Mouse (Mus musculus) heart, adult 8-10 months (tissue): ENCODE results near the gene Vmn1r233. TPM values are rescaled to one million over a fixed set of nuclear protein-coding genes. Genes with fewer than 3 reads are reported as not detected.

Experiments used
- DNase-seq: peaks from one replicate; pipeline ENCODE4 v3.0.0; 2022; ENCODE audit warnings: low spot score
- total RNA-seq, 4 experiments: library from RNA; stranded (reverse); gene quantifications; 2 replicates each; pipeline ENCODE4 v1.2.4; 2022

Gene Vmn1r233
- total RNA-seq = not detected

GRCm38 (mm10) chr17:20996364-20996763 lies at the start of gene Vmn1r233:
Vmn1r233 (minus strand) TSS chr17:20996464.
- DNase-seq = no peak

DNA sequence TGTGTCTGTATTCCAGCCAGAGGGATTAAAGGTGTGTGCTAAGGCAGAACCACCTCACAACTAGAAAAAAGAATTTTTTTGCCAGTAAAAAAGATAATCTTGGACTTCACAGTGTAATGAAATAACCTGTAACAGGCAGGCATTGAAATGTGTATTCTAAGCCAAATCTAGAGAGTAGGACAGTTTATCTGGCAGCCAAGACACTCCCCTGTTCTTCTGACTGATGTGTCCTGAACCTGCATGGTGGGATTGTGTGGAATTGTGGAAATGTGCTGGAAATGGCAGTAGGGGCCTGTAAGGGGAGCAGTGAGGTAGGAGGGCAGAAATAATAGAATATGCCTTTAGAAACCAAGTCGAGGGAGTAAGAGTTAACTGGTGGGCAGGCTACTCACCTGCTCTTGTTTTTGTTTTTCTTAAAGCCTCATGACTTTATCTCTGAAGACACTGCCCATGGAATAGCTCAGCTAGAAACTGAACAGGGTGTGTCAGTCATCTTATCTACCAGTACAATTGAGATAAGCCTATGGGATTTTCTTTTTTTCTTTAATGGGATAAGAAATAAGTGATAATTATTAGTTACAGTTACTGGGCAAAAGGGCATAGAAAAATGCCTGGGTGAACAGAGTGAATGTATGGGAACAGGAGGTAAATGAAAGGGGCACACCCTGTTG lies 22.3 kb upstream of the Vmn1r233 start:
- no peak for DNase-seq

DNA sequence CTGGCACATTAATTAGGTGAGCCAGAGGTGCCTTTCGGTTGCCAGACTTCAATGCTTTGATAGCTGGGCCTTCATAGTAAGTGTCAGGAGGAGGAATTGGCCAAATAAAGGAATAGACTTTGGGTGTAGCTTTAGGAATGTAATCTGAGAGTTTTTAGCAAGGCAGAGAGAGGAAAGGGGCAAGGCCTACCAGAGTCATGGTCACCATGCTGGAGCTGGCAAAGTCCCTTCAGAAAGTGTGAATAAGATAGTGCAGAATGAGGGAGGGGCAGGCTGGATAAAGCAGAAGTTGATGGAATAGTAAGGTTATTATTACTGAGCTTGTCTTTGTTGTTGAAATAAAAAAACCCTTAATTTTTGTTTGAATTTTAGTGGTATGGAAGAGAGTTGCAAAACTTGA lies 13.5 kb upstream of the Vmn1r233 start:
- DNase-seq = no peak

GRCm38 (mm10) chr17:21008382-21009331 lies 12.4 kb upstream of the Vmn1r233 start, which contains the start of gene Zfp160:
Zfp160 (plus strand) TSS chr17:21008903.
- peak; percentile 93 for DNase-seq

DNA sequence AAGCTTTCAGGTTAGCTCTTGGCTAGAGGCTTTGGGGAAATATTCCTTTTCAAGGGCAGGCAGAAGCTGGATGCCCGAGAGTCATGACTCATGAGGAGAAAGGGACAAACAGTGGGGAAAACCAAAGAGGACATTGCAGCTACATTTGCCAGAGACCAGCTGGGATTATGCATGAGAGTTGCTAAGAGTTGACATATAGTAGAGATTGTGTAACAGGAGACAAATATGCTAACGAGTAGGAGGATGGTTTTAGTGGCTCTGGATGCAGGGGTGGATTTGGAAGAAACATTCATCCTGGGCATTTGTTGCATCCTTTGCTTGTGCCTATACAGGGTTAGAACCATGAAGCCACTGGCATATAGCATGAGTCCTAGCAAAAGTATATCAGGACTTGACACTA lies 2.5 kb downstream of the Vmn1r233 start:
- no peak for DNase-seq

DNA sequence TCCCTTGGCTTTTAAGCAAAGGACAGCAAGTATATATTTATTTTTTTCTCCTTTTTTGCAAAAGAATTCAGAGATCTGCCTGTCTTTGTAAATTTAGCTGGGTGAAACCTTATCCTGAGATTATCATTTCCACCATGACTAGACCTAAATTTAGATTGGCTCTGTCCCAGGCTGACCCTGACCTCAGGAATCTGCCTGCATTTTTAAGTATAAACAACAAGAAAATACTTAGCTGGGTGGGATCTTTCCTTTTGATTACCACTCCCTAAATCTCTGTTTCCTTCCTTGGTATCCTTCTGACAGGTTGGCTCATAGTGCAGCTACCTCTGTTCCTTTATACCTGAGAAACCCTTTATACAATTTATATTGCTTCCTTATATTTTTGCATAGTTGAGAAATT lies 29.6 kb downstream of the Vmn1r233 start:
- DNase-seq = no peak

- DNase-seq = peak; percentile 40
These were observed 30.8 kb downstream of the Vmn1r233 start for GRCm38 (mm10) chr17:20965421-20965820.

DNA sequence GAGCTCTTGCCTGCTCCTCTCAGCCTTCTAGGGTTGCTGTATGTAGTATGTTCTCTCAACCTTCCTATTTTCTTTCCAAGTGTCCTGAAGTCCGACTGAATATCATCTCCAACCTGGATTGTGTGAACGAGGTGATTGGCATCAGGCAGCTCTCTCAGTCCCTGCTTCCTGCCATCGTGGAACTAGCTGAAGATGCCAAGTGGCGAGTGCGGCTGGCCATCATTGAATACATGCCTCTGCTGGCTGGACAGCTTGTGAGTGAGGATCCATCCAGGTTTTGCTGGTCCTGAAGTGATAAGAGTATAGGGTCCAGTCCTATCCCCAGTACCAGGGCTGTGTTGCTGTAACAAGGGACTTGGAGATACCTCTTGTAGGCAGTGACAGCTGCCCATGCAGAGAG lies 35.9 kb downstream of the Vmn1r233 start:
- DNase-seq = no peak

DNA sequence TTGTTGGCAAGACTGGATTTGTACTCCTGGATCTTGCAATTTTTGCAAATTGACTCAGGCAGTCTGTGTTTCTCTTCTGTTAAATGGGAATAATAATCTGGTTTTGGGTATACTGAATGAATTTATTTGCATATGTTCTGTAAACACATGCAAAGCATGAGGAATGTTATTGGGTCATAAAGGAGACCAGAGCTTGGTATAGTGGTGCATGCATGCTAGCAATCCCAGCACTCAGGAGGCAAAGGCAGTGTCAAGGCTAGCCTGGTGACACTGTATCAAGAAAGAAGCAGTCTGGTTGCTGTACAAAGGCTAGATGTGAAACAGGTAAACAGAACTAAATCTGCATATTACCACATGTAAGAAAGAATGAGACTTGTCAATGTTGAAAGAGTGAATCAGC lies 49.6 kb downstream of the Vmn1r233 start:
- no peak for DNase-seq

- DNase-seq = peak; percentile 9
These were observed 50.2 kb downstream of the Vmn1r233 start for GRCm38 (mm10) chr17:20946026-20946565.

DNA sequence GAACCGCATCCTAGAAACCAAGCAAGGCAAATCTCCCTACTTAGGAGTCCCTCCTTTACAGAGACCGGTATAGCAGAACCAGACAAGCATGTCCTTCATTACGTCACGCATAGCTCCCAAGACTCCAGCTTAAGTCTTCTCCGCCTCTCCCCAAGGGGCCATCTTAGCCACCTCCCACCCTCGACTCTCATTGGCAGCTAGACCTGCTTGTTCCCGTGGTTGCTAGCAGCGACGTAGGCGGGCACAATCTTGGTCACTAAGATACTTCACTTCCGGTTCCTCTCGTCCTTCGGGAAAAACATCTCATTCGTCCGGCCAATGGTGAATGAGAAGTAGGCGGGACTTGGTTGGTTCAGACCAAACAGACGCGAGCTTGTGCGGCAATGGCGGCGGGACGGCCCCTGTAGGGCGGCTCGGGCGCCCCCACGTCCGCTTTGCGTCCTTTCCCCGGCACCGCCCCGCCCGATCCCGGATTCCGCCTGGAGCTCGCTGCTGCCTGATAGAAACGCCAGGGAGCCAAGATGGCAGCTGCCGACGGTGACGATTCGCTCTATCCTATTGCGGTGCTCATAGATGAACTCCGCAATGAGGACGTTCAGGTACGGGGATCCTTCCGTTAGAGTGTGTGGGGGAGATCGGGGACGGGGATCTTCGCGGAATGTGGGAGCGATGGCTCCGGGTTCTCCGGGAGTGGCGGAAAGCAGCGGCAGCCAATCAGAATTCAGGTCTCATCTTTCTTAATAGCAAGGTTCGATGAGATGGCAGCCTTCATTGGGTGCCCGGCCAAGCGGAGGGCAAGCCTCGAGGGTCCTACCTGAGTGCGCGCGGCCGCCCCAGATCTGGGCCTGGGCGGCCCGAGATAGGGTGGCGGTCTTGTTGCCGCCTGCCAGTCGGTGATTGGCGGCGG lies 51.0 kb downstream of the Vmn1r233 start, which contains the start of gene Ppp2r1a:
Gene Ppp2r1a (plus strand): TSS at position 327 of the 907 bp plus-strand sequence.
- peak; percentile 100 for DNase-seq

DNA sequence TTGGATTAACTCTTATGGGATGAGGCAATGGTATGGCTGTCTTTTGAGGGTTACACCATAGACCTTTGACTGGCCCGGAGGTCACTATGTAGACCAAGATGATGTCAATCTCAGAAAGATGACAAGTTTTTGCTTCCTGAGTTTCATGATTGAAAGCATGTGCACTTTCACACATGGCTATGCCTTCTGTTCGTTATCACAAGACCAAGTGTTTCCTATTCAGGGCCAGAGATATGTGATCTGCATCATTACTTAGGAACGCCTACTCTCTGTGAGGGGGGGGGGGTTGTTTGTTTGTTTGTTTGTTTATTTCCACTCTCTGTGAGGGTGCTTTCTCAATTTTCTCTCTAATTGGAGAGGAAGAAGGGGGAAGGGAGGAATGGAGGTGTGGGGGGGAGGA lies 52.0 kb downstream of the Vmn1r233 start:
- DNase-seq = no peak

Other genes starting within 250 kb of the Vmn1r233 start
- gene Vmn1r228, start 210.3 kb downstream of the Vmn1r233 start, total RNA-seq = not detected
- gene Vmn1r229, start 184.9 kb downstream of the Vmn1r233 start, total RNA-seq = not detected
- not detected for gene Vmn1r230, start 156.0 kb downstream of the Vmn1r233 start, total RNA-seq
- gene Vmn1r231, start 91.4 kb downstream of the Vmn1r233 start, total RNA-seq = not detected
- not detected for gene Vmn1r232, start 76.8 kb downstream of the Vmn1r233 start, total RNA-seq
- gene Ppp2r1a, start 51.2 kb downstream of the Vmn1r233 start, total RNA-seq = 100 to 1,000 TPM; 165 to 207 (median 192) TPM
- 10 to 100 TPM in 2 of 4 experiments, 1 to 10 TPM in 2; 6.8 to 10.6 (median 8.7) TPM for gene Zfp160, start 12.4 kb upstream of the Vmn1r233 start, total RNA-seq
- gene Vmn1r234, start 229.6 kb upstream of the Vmn1r233 start, total RNA-seq = not detected